Mouse (Mus musculus) testis, adult 2 months (tissue): ENCODE results near the gene Abhd2.

ENCODE experiments used
- CTCF ChIP-seq: fragments of 200-500 bp; IDR thresholded peaks from 2 replicates; pipeline ENCODE4 v1.5.1; 2012; ENCODE audit warnings: low read depth, mild to moderate bottlenecking, inconsistent platforms, low read length, moderate library complexity; ENCODE audit not compliant: control insufficient read depth, insufficient read depth, insufficient replicate concordance
- POLR2A ChIP-seq: fragments of 200-500 bp; IDR thresholded peaks from 2 replicates; pipeline ENCODE4 v1.6.1; 2012; ENCODE audit warnings: low read depth, mild to moderate bottlenecking, inconsistent platforms, low read length, moderate library complexity; ENCODE audit not compliant: control insufficient read depth

- TF ChIP-seq POLR2A (no peak), CTCF (no peak)
These were observed 21.5 kb downstream of the Abhd2 start for GRCm38 (mm10) chr7:79294449-79294980.
